Mouse (Mus musculus): ENCODE results near the gene Kazn. TPM values are rescaled to one million over a fixed set of nuclear protein-coding genes. Genes with fewer than 3 reads are reported as not detected.
A peak's percentile ranks its signal among the peaks of the same experiment; 100 is the strongest.

Kazn gene
- polyA plus RNA-seq, 1 experiment: 2.7 TPM

DNA sequence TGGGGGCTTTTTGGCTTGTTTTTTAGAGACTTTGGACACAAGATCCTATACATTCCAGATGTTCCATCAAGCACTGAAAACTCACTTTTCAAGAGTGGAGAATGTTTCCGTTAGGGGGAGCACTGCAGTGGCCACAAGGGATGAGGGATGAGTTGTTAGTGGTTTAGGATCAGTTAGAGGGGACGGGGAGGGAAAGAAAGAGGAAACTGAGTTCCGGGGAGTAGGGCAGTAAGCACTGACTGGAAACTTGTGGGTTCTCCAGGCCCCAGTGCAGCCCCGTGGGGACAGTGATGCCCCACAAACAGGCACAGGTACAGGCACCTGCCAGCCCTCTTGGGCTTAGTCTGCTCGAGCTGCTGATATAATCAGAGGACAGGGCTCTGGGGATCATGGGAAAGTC is 99.5 kb downstream of the Kazn start:
- H3K36me3 ChIP-seq (replicated peaks; ENCODE audit: low read length): no peaks in the 10 kb centered on the region
- peaks cover 30% of the 10 kb centered on the region for H3K27me3 ChIP-seq (replicated peaks)
- H3K9me3 ChIP-seq: no peaks in the 10 kb centered on the region
- H3K4me3 ChIP-seq (replicated peaks): no peak overlapping the region
- H3K4me1 ChIP-seq: peaks cover 22% of the 10 kb centered on the region
- no peak for TF ChIP-seq GATA1 (IDR thresholded peaks at IDR 0.05; ENCODE audit: borderline replicate concordance, low read length)

- Histone ChIP-seq H3K9me3 (no peaks in the 10 kb centered on the region), H3K27me3 (replicated peaks) (peaks cover 36% of the 10 kb centered on the region), H3K36me3 (replicated peaks; ENCODE audit: low read length) (no peaks in the 10 kb centered on the region), H3K4me3 (replicated peaks) (no peak overlapping the region), H3K4me1 (peaks cover 24% of the 10 kb centered on the region)
- TF ChIP-seq GATA1 (IDR thresholded peaks at IDR 0.05; ENCODE audit: borderline replicate concordance, low read length) (no peak), FLI1 (IDR thresholded peaks at IDR 0.05; ENCODE audit: low read length) (no peak)
Observed at GRCm38 (mm10) chr4:142138356-142139099, 100.7 kb downstream of the Kazn start.

GRCm38 (mm10) chr4:142136766-142137503 is 102.3 kb downstream of the Kazn start:
- H3K36me3 ChIP-seq (replicated peaks; ENCODE audit: low read length): no peaks in the 10 kb centered on the region
- peaks cover 41% of the 10 kb centered on the region for H3K27me3 ChIP-seq (replicated peaks)
- H3K4me1 ChIP-seq: peaks cover 28% of the 10 kb centered on the region
- TF ChIP-seq GATA1 (IDR thresholded peaks at IDR 0.05; ENCODE audit: borderline replicate concordance, low read length) (no peak), FLI1 (IDR thresholded peaks at IDR 0.05; ENCODE audit: low read length) (no peak)
- no peaks in the 10 kb centered on the region for H3K9me3 ChIP-seq
- no peak overlapping the region for H3K4me3 ChIP-seq (replicated peaks)

- TF ChIP-seq GATA1 (IDR thresholded peaks at IDR 0.05; ENCODE audit: borderline replicate concordance, low read length) (no peak), FLI1 (IDR thresholded peaks at IDR 0.05; ENCODE audit: low read length) (no peak)
- no peaks in the 10 kb centered on the region for H3K9me3 ChIP-seq
- peaks cover 30% of the 10 kb centered on the region for H3K4me1 ChIP-seq
- no peaks in the 10 kb centered on the region for H3K36me3 ChIP-seq (replicated peaks; ENCODE audit: low read length)
- H3K27me3 ChIP-seq (replicated peaks): peaks cover 49% of the 10 kb centered on the region
- no peak overlapping the region for H3K4me3 ChIP-seq (replicated peaks)
Observed at GRCm38 (mm10) chr4:142135515-142135914, 103.7 kb downstream of the Kazn start.

DNA sequence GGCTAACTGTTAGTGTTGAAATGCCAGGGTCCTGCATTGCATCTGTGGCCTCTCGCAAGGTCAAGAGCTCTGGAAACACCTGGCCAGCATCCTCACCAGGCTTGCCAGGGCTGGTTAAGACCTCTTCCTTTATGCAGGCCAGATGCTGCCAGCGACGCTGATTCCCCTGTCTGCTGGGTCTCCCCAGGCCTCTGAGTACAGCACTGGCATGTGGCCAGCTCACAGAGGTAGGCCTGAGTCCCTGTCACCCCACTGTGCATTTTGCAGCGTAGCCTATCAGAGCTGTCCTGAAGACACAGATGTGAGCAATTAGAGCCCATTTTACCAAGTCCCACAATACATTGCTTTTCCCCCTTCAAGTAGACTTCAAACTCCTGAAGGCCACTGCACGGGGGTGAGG is 109.0 kb downstream of the Kazn start:
- no peaks in the 10 kb centered on the region for H3K36me3 ChIP-seq (replicated peaks; ENCODE audit: low read length)
- TF ChIP-seq GATA1 (IDR thresholded peaks at IDR 0.05; ENCODE audit: borderline replicate concordance, low read length) (no peak), FLI1 (IDR thresholded peaks at IDR 0.05; ENCODE audit: low read length) (no peak)
- peaks cover 61% of the 10 kb centered on the region for H3K4me1 ChIP-seq
- H3K4me3 ChIP-seq (replicated peaks): no peak overlapping the region
- 0 out of 2 replicates have a peak, but pooled peaks cover 5% of the 10 kb centered on the region for H3K9me3 ChIP-seq
- peaks cover 66% of the 10 kb centered on the region for H3K27me3 ChIP-seq (replicated peaks)

- TF ChIP-seq FLI1 (IDR thresholded peaks at IDR 0.05; ENCODE audit: low read length) (no peak), GATA1 (IDR thresholded peaks at IDR 0.05; ENCODE audit: borderline replicate concordance, low read length) (peak; percentile 79; the same call in 2 of the 3 replicates)
- Histone ChIP-seq H3K36me3 (replicated peaks; ENCODE audit: low read length) (no peaks in the 10 kb centered on the region), H3K4me3 (replicated peaks) (peak overlapping the region; percentile 83), H3K9me3 (0 out of 2 replicates have a peak, but pooled peaks cover 8% of the 10 kb centered on the region), H3K27me3 (replicated peaks) (peaks cover 59% of the 10 kb centered on the region), H3K4me1 (peaks cover 59% of the 10 kb centered on the region)
Observed at GRCm38 (mm10) chr4:142127275-142127788, 111.9 kb downstream of the Kazn start.

DNA sequence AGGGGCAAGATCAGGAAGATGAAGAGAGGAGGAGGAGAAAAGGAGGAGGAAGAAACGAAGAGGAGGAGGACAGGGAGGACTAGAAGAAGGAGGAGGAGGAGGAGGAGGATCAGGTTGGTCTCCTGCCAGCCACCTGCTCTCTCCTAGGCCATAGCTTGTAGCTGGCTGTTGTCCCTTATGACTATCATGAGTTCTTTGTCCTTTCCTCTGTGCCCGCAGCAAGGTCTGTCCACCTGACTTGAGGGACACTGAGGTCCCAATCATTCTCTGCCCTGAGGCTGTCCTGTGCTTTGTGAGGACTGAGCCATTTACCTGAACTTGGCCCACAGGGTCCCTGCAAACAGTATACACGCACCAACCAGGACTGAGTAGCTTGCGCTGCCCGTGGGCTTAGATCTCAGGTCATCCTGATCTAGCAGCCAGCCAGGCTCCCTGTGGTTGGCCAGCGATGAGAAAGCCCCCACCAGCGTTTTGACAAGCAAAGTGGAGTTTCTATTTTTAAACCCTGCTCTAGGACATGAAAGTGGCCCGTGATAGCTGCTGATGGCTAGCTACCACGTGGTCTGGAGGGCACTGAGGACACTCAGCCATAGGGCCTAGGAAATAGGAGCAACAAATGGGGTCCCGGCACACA is 112.4 kb downstream of the Kazn start:
- TF ChIP-seq FLI1 (IDR thresholded peaks at IDR 0.05; ENCODE audit: low read length) (no peak), GATA1 (IDR thresholded peaks at IDR 0.05; ENCODE audit: borderline replicate concordance, low read length) (no peak)
- Histone ChIP-seq H3K27me3 (replicated peaks) (peaks cover 59% of the 10 kb centered on the region), H3K36me3 (replicated peaks; ENCODE audit: low read length) (no peaks in the 10 kb centered on the region), H3K4me3 (replicated peaks) (peak overlapping the region; percentile 83), H3K4me1 (peaks cover 59% of the 10 kb centered on the region), H3K9me3 (0 out of 2 replicates have a peak, but pooled peaks cover 8% of the 10 kb centered on the region)

GRCm38 (mm10) chr4:142121164-142121563 is 118.0 kb downstream of the Kazn start:
- TF ChIP-seq FLI1 (IDR thresholded peaks at IDR 0.05; ENCODE audit: low read length) (no peak), GATA1 (IDR thresholded peaks at IDR 0.05; ENCODE audit: borderline replicate concordance, low read length) (no peak)
- 0 out of 2 replicates have a peak, but pooled peaks cover 3% of the 10 kb centered on the region for H3K9me3 ChIP-seq
- H3K27me3 ChIP-seq (replicated peaks): peaks cover 76% of the 10 kb centered on the region
- no peak overlapping the region for H3K4me3 ChIP-seq (replicated peaks)
- no peaks in the 10 kb centered on the region for H3K36me3 ChIP-seq (replicated peaks; ENCODE audit: low read length)
- peaks cover 18% of the 10 kb centered on the region for H3K4me1 ChIP-seq

GRCm38 (mm10) chr4:142118522-142118921 is 120.7 kb downstream of the Kazn start:
- Histone ChIP-seq H3K36me3 (replicated peaks; ENCODE audit: low read length) (no peaks in the 10 kb centered on the region), H3K4me3 (replicated peaks) (no peak overlapping the region), H3K27me3 (replicated peaks) (peaks cover 82% of the 10 kb centered on the region), H3K4me1 (peaks cover 5% of the 10 kb centered on the region; the same call in 1 of the 2 replicates), H3K9me3 (no peaks in the 10 kb centered on the region)
- TF ChIP-seq GATA1 (IDR thresholded peaks at IDR 0.05; ENCODE audit: borderline replicate concordance, low read length) (no peak), FLI1 (IDR thresholded peaks at IDR 0.05; ENCODE audit: low read length) (no peak)

Data from megakaryocyte, embryonic 14.5 days (primary cell).